In genomic region chr3:55660261-55660838, GRCm38 (mm10) we compare ENCODE assay signal across 10 mouse cellular contexts.
DNase-seq lines count a peak whose midpoint lies in the region; ATAC-seq and TF ChIP-seq lines count a peak whose summit lies in the region.
"Had no signal": no experiment of that assay in that cellular context is flagged by ENCODE, and none has a peak within 500 bp of the region (broad histone marks: within the 10 kb centered on the region; RNA-seq: fewer than 3 reads in every experiment).

No protein-coding gene starts in this region.

- no peaks in the 10 kb centered on the region; the same call in 1 of the 2 replicates for H3K4me1 ChIP-seq in kidney, postnatal 0 days (replicated peaks; ENCODE audit: insufficient read depth, low read length)
- peaks cover 15% of the 10 kb centered on the region for H3K4me1 ChIP-seq in forebrain, embryonic 15.5 days

- H3K27me3 ChIP-seq in kidney, postnatal 0 days (ENCODE audit: insufficient read depth, low read length), result no peaks in the 10 kb centered on the region
- H3K27me3 ChIP-seq in forebrain, embryonic 15.5 days, result no peaks in the 10 kb centered on the region

- 82% methylated on average over 10 of the region's 10 CpGs for WGBS in kidney, postnatal 0 days
- 94% methylated on average over 10 of the region's 10 CpGs for WGBS in forebrain, embryonic 15.5 days

- no peak overlapping the region for H3K4me2 ChIP-seq in kidney, postnatal 0 days (ENCODE audit: low read length)
- H3K4me2 ChIP-seq in forebrain, embryonic 15.5 days (replicated peaks), result no peak overlapping the region

- TF ChIP-seq POLR2A in brain, embryonic 14.5 days (IDR thresholded peaks at IDR 0.05; ENCODE audit: borderline replicate concordance, extremely low read depth, insufficient read depth, insufficient read length, poor library complexity, severe bottlenecking), result no peak

- DNase-seq in kidney, postnatal 0 days (ENCODE audit: low spot score), result no peak
- DNase-seq in kidney, postnatal 14 days, result no peak
- DNase-seq in thymus, postnatal 14 days, result peak; percentile 16
- no peak for DNase-seq in thymus, postnatal 25 days
- DNase-seq in brain, embryonic 14.5 days (ENCODE audit: low read depth), result no peak
- no peak for DNase-seq in T-cell, adult 2 months (ENCODE audit: low spot score)
- DNase-seq: embryo, embryonic 11 days; kidney, postnatal 4 days had no signal

- H3K4me3 ChIP-seq in kidney, postnatal 0 days (replicated peaks; ENCODE audit: low read depth, low read length), result no peak overlapping the region
- H3K4me3 ChIP-seq in forebrain, embryonic 15.5 days, result no peak overlapping the region
- H3K4me3 ChIP-seq: megakaryocyte, embryonic 14.5 days had no signal

- ATAC-seq in kidney, postnatal 0 days (replicated peaks; ENCODE audit: low FRiP score, low read depth), result no peak
- no peak for ATAC-seq in forebrain, embryonic 15.5 days (replicated peaks)

- no peak overlapping the region for H3K9ac ChIP-seq in kidney, postnatal 0 days (ENCODE audit: low read depth, low read length)
- H3K9ac ChIP-seq in forebrain, embryonic 15.5 days (replicated peaks), result no peak overlapping the region

- H3K36me3 ChIP-seq in kidney, postnatal 0 days (ENCODE audit: insufficient read depth, low read length), result no peaks in the 10 kb centered on the region
- peaks cover 7% of the 10 kb centered on the region for H3K36me3 ChIP-seq in forebrain, embryonic 15.5 days

- peak; percentile 38; the same call in 1 of the 2 replicates for TF ChIP-seq CTCF in kidney, postnatal 0 days (IDR thresholded peaks at IDR 0.05; ENCODE audit: low read depth)
- TF ChIP-seq CTCF in brain, embryonic 14.5 days (IDR thresholded peaks at IDR 0.05; ENCODE audit: borderline replicate concordance, extremely low read depth, insufficient read depth, insufficient read length), result peak; percentile 29; the same call in 1 of the 2 replicates

- H3K9me3 ChIP-seq in kidney, postnatal 0 days (replicated peaks; ENCODE audit: low read length), result no peaks in the 10 kb centered on the region
- H3K9me3 ChIP-seq in forebrain, embryonic 15.5 days, result no peaks in the 10 kb centered on the region

- H3K27ac ChIP-seq in kidney, postnatal 0 days, result no peak overlapping the region
- H3K27ac ChIP-seq in forebrain, embryonic 15.5 days (replicated peaks), result no peak overlapping the region
